Mouse (Mus musculus): ENCODE measurements at regions not wholly inside any gene's neighbourhood (a gene's known extent, or its start where the extent isn't known, plus 50 kb on each side); places are given as distances from the start of the nearest gene placed in this dataset.

DNA sequence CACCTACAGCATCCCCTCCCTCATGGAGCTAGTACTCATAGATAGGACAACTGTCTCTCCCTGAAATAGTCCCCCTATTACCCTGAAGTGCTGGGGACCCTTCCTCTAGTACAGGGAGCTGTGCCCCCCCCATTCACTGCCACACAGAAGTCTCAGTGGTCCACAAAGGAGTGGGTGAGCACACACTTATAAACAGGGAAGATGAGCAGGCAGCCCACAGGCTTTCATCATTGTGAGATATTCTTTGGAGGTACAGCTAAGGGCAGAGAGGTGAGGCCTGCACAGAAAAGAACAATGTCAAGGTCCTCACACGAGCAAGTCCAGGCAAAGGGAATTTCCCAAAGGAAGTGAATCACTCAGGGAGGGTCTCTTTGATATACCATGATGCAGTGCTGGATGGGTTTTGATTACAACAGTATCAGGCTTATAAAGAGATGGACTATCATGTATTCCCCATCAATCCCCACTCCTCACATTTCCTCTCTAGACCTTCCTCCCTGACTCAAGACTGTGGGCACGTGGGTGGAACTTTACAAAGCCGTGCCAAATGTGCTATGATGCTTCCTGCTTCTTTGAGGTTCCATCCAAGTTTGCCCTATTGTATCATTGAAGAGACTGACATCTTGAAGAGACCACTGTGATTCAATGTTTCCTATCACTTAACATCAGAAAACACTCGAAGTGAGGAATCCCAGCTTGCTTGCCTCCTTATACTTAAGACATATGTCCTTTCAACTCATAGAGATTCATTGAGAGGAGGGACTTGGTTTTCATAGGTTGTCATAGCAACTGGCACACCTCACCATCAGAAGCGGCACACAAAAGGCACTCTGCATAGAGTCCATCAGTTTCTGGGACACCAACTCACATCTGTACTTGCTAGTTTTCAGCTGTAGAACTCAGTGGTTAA lies 104.2 kb upstream of the Bcl6 start:
- DNase-seq = no peak

DNA sequence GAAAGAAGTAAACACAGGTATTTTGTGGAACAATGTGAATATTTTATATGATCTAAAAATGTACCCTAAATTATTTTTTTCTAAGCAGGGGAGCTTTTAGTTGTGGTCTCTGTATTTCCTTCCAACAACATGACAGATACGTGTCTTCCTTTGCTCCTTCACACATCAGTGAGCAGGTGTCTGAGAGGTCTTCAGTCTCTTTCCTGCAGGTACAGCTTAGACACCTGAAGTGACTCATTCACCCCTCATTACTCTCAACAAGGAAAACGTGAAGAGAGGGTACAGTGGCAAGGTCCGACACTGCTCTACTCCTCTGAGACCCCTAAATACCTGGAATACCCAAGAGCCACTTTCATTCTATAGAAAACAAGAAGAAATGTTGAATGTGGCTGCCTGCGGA lies 103.5 kb upstream of the Bcl6 start:
- DNase-seq = no peak

DNA sequence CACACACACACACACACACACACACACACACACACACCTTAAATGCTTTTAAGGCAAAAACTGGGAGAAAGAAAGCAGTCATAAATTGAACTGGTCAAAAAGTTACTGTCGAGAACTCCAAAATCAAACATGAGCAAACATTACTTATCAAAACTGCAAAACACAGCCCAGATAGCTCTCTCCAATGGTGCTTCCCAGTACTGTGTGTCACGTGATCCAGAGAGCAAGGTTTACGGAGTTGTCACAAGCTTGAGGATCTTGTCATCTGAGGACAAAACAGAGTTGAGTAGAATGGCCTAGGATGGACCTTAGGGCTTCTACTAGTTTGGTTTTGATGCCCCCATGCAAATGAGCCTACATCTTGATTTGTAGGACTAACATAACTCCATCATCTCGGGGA lies 102.3 kb upstream of the Bcl6 start:
- DNase-seq = no peak

DNA sequence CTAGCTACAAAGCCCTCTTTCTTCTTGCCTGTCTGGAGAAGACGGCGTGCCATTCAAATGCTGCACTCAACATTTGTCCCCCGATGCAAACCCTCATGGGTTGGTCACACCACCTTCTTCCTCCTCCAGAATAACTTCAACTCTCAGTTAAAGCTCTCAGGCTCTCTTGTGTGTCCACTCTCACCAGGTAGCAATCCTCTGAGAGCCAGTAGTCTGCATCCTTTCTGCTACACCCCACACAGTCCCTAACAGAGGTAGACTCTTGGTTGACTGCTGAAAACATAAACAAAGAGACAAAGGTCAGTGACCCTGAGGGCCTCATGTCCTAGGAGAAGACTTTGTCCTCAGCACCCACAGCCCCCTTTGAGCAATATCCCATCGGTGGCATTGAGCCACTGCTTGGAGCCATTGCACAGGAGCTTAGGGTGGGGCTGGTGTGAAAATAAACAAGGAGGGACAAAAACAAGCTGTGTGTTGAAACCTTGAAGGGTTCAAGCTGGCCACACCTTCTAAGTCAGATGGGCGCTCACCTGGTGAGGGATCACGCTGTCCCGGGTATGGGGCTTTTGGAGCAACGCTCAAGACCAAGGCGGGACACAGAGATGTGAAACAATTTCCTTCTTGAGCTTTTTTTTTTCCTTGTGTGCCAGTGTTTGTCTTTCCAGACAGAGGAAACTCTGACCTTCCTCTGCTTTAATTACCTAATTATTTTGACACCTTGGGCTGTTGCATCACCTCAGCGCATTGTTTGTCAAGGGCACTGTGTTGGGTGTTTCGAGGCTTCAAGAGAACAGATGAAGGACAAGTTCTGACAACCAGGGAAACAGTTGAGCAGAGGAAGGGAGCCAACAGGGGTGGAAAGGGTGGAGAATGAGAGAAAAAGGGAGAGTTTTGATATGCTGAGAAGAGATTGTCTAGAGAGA lies 101.4 kb upstream of the Bcl6 start:
- DNase-seq = no peak

DNA sequence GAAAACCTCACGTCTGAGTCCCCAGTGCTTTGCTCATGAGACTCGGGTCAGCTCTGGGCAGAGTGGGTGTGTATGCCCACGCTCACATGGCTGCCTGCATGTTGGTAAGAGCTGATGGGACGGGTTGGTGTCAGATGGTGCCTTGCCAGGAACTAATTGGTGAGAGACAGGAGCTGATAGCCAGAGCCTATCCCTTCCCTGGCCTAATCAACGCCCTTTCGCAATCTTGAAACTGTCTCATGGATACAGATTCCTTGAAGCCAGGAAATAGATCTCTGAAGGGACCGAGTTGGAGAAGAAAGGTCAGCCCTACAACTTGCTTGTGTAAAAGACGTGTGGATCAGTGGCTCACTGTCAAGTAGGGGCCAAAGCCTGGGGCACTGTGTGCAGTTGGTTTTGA lies 95.3 kb upstream of the Bcl6 start:
- DNase-seq = no peak

DNA sequence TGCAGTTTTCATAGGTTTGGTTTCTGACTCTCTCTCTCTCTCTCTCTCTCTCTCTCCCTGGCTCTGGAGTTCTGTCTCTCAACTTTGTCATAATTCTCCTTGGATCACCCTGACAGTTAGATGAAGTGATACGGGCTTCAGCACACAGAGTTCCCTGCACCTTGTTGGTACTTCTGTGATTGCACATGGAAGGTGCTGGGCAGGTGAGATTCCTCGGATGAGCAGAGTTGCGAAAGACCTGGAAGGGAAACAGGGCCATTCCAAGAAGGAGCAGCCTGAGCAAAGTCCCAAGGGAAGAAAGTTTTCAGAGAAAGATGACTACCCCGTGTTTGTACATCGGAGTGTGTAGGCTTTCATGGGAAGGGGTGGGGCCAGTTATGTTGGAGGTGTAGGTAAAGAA lies 91.8 kb upstream of the Bcl6 start:
- no peak for DNase-seq

DNA sequence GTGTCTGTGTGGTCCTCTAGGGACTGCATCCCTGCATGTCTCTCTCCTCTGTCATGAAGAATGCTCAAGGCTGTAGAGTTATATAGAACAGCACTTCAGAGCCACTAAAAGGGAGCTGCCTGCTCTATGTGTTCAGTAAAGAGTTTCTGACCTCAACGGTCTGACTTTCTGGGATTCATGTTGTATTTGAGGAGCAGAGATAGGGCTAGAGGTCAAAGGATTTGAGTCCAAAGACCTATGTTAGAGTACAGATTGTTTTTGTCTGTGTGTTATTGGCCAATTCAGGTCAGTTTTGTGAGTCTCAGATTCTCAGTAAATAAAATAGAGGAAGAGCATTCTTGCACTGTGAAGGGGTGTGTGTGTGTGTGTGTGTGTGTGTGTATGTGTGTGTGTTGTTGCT lies 90.0 kb upstream of the Bcl6 start:
- no peak for DNase-seq

DNA sequence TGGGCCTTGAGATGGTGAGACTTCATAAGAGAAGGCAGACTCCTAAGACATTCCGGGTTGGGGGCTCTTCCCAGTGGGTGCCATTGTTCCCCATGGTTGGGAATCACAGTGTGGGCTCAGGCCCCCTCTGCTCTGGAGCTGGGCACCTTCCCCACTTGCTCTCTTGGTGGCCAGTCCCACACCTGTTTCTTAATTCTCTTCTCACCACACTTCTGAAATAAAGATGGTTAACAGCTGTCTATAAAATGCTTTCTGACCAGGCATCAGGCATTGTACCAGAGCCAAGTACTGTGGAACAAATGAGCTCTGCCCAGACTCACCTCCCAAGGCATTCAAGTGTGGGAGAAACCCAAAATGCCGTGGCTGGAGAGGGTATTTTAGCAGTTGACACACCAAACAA lies 88.8 kb upstream of the Bcl6 start:
- no peak for DNase-seq

DNA sequence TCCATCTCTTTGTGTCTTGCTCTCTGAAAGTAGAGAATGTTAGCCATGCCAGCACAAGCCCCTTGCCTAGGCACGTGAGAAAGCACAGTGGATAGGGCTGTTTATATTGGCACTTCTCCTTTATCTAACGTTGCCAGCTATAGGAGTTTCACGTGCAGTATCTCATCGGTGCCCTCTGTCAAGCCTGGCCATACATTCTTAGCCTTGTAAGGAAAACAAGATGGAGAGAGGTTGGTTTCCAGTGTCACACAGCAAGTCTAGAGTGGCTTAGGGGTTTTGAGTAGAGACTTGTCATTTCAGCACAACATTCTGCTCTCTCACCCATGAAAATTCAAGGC lies 88.1 kb upstream of the Bcl6 start:
- DNase-seq = no peak

DNA sequence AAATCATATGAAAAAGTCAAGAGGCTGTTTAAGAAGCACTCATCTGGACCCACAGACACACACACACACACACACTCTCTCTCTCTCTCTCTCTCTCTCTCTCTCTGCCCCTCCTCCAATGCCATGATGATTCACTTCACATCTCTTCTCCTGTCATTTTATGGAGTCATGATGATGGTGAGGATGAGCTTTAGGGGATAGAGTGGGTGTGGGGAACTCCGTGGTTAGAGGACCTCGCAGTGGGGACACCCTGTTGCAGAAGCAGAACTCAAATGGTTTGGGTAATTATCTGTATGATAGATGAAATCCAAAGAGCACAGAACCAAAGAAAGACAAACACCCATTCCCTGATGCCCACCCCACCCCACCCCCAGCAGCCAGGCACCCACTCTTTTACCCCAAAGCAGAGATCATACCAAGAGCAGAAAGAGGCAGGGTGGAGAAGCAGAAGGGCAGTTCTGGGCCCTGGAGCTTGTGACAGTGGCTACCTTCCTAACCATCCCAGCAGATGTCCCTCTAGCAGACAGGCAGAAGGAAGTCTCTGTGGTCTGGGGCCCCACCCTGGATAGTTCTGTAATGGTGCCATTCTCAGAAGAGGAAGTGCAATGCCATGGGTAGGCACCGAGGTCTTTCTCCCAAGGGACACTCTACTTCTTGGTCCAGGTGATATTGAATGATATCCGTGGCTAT lies 87.6 kb upstream of the Bcl6 start:
- DNase-seq = no peak

DNA sequence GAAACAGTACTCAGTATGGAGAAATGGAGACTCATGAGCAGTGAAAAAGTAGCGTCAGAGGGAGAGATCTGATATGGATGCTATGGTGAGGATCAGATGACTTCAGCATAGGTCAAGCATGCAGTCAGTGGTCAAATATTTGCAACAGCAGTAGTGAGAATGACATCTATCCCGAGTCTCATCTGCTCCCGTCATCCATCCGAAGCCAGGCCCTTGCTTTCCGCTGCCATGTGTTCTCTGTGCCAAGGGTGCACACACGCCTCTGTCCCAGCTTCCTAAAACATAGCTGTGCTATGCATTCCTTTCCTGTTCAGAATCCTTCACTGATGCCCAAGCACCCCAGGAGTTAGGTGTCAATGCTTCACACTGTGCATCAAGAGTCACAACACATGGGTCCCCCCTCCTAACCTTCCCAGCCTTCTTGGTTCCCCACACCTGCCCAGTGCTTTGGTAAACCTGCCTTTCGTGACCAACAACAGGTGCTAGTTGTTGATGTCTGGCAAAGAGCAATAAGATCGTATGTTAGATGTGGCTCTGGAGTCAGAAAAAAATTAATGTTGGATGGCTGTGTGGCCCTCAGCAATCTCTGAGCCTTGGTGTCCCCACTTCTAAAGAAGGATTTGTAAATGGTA lies 85.1 kb upstream of the Bcl6 start:
- no peak for DNase-seq

DNA sequence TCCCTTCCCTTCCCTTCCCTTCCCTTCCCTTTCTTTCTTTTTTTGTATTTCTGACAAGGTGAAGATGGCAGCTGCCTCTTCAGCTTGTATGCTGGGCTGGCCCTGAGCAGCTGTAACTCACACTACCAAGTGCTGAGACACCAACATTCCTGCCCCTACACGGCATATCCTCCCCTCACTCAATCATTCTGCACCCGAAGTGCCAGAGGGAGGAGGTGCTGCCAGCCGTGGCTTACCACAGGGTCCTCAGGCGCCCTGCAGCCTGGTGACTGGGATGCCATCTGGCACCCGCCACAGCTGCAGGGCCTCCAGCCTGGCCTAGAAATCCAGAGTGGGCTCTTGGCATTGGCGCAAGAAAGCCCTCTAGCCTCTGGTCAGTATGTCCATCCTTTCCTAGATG lies 84.4 kb upstream of the Bcl6 start:
- no peak for DNase-seq

DNA sequence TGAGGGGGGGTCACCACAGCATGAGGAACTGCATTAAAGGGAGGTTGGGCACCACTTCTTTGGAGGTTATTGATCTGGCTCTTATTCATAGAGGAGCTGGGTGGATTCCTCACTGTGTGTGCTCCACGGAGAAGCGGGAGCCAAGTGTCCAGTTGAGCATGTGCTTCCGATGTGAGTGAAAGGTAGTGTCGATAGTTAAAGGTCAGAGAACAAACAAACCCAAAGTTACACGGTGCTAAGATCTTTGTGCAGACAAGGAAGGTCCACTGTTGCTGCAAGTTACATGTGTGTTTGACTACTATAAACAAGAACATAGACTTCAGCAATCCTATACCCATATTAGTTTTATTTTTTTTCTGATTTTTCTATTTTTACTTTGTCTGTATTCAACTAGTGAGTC lies 80.8 kb upstream of the Bcl6 start:
- no peak for DNase-seq

DNA sequence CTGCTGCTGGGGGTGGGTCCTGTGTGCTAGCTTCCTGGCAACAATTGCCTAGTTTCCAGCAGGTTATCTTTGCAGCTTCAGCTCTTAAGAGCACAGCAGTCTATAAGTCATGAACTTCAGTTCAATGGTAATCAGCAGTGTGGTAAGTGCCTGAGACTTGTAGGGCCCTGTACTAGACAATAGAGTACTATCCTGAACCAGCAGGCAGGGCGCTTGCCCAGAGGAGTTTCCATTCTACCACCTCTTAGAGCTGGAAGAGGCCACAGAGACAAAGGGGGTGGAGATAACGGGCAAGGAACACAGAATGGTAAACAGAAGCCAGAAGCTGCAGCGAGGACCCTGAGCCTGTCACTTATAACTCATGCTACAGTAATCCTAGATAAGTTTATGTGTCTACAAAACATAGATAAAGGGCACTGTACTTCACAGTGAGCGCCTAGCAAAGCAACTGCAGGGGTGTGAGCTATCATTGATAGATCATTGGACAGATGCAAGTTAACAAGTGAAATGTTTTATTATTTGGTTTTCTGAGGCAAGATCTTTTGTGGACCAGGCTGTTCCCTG lies 79.7 kb upstream of the Bcl6 start:
- DNase-seq = no peak

DNA sequence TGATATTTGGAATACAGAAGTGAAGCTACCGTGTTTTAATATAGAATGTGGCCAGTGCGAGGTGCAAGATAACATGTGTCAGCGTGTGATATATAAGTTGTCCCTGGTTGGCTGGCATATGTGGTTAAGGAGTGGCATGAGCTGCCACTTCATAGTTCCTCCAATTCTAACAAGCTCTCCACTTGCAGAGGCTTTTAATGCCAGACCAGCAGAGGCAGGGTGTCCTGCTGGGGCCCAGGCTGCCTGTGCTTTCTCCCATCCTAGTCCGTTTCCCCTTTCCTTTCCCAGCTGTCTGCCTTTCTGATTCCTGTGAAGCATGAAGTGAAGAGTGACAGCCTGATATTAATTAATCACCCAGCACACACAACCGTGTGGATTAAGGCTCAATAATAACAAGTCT lies 73.7 kb upstream of the Bcl6 start:
- DNase-seq = no peak

DNA sequence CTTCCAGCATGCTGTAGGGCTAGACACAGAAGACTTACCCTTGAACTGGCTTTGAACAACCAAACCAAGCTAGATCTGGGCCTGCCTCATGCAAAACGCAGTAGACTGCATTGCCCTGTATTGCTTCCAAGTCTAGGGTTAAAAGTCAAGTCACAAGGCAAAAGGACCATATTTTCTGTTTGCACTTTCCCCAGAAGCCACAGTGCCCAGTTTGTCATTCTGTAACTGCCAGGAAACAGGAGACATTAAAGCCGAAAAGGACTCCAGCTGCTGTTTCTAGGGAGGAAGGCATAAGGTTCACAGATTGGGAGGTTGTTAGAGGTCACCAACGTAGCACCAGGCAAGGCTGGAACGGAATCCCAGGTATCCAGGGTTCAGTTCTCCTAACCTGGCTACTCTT lies 72.8 kb upstream of the Bcl6 start:
- DNase-seq = no peak

DNA sequence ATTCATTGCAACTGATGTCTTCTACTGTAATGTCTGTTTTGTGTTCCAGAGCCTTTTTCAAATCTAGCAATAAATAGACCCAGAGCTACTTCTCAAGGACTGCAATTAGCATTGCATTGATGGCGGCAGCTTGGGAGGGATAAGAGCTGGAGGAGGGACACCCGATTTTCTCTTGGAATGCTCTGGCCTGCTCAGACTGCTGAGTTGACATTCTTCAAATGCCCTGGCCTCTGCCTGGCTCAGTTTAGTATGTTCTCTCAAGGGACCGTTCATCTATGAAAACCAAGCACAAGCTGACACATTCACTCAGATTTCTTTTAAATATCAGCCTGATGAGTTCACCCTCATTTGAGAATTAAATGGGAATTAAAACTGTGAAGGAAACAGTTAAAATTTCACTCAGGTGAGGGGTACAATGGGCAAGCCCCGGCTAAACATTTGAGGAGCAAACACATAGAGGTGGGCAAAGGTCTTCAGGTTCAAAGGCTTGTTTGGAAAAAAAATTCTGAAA lies 70.5 kb upstream of the Bcl6 start:
- DNase-seq = no peak

DNA sequence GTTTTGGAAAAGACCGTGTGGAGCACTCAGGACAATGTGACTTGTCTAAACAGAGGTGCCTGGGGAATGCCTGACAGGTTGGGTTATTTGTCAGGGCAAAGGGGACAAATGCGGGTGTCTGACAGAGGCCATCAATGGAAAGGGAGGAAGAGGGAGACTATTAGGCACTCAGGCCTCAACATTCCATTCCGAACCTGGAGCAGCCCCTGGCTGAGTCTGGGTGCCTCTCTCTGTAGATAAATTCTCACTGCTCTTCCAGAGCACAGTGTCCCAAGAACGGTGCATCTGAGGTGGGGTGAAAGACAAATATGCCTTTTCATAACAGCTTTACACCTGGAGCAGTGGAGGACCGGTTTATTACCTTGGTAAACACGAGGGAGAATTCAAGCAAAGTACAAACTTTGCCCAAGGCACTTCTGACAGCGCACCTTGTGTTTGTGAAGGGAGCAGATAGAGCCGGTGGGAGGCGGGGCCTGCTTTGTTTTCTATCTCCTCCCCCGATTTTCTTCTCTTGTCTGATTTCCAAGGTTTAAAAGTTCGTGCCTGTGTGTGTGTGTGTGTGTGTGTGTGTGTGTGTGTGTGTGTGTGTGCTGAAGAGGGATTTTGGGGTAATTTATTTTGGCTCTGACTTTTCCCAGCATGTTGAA lies 68.4 kb upstream of the Bcl6 start:
- no peak for DNase-seq

DNA sequence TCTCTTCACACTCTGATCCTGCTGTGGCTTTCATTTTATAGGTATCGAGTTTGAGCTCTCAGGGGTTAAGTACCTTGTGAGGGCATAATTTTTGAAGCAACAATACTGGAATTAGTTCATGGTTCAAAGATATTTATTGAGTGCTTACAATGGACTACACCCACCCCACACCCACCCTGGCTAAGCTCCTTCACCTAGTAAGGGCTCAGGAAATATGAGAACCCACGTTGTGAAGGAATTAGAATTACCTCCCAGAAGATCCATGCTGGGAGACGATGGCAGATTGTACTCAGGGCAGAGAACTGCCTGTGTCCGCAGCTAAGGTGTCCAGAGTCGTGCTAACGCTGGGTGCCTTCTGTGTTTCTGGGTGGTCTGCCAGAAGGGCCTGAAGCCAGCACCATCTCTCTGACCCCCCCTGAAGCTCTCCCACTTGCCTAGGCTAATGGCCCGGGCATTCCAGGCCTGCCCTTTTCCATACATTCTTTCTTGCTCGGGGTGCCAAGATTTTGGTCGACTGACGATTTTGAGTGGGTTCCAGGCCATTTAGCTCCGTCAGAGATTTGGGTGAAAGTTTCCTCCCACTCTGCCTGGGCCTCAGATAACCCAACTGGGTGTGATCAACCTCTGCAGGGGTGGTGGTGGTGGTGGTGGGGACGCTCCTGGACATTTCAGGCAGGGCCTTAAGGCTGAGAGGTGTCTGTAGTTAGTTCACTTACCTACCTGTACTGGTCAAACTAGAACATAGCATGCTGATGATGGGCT lies 67.7 kb upstream of the Bcl6 start:
- no peak for DNase-seq

DNA sequence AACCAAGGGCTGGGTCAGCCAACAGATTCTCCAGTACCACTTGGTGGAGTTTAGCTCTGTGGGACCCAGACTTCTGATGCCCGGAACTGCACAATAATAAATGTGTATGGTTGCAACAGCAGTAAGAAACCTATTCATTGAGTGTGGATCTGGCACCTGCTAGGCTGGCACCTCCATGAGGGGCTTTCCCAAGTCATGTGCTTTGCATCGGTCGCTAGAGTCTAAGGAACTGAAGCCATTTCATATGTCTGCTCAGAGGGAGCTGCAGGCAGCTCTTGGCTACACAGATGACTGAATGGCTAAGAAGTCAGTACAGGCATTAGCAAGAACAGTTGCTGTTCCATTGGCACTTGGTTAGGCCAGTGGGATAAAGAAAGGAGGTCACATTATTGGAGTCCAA lies 65.6 kb upstream of the Bcl6 start:
- no peak for DNase-seq

DNA sequence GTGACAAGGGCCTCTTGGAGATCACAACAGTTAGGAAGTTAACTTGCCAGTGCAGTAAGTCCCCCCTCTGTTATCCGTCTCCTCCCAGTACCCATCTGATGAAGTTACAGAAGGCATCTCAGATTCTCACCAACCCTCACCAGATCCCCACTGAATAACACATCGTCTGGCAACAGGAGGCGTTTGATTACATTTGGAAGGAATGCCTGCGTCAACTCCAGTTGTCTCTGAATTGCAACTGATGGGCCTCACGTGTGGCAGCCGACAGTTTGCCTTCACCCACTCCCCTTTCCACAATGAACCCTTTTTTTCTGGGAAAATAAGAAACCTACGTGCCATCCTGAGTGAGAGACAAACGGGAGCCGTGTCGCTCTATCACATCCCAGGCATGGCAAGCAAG lies 64.8 kb upstream of the Bcl6 start:
- DNase-seq = no peak
